Mouse (Mus musculus) intestine, embryonic 16.5 days (tissue): ENCODE measurements around the gene Lgr5. TPM values are rescaled to one million over a fixed set of nuclear protein-coding genes. Genes with fewer than 3 reads are reported as not detected.

Experiments
- ATAC-seq: fragments of 200-750 bp; cut with Nextera tagmentation; 2 replicates; pipeline ENCODE4 v1.8.0; 2017; ENCODE audit warnings: moderate TSS enrichment, moderate library complexity
- H3K27ac ChIP-seq: fragments of 300-500 bp; sonication (generic); 2 replicates; pipeline ENCODE4 v1.5.1; 2014; ENCODE audit warnings: mild to moderate bottlenecking, low read length
- H3K27me3 ChIP-seq: fragments of 300-500 bp; sonication (generic); replicated peaks from 2 replicates; pipeline ENCODE4 v1.6.1; 2014; ENCODE audit warnings: low read length, control low read depth, mixed read lengths; ENCODE audit not compliant: control insufficient read depth, insufficient read depth
- H3K36me3 ChIP-seq: fragments of 300-500 bp; sonication (generic); 2 replicates; pipeline ENCODE4 v1.6.1; 2014; ENCODE audit warnings: low read length, control low read depth; ENCODE audit not compliant: control insufficient read depth, insufficient read depth
- H3K4me1 ChIP-seq: fragments of 300-500 bp; sonication (generic); 2 replicates; pipeline ENCODE4 v1.6.1; 2014; ENCODE audit warnings: low read length, control low read depth, mixed read lengths; ENCODE audit not compliant: control insufficient read depth, insufficient read depth
- H3K4me2 ChIP-seq: fragments of 300-500 bp; sonication (generic); 2 replicates; pipeline ENCODE4 v1.6.1; 2014; ENCODE audit warnings: low read depth, low read length, control low read depth
- H3K4me3 ChIP-seq: fragments of 300-500 bp; sonication (generic); 2 replicates; pipeline ENCODE4 v1.5.1; 2014; ENCODE audit warnings: mild to moderate bottlenecking, low read length
- H3K9ac ChIP-seq: fragments of 300-500 bp; sonication (generic); 2 replicates; pipeline ENCODE4 v1.6.1; 2014; ENCODE audit warnings: low read depth, low read length
- H3K9me3 ChIP-seq: fragments of 300-500 bp; sonication (generic); 2 replicates; pipeline ENCODE4 v1.6.1; 2016; ENCODE audit warnings: low read length, control low read depth; ENCODE audit not compliant: control insufficient read depth
- WGBS: fragments of 180-500 bp; shearing (Covaris S2); extraction: QIAGEN DNeasy Blood & Tissue Kit; methylation state at CpG from one replicate; pipeline ENCODE4 v1.1.7; 2014; 5-methylcytosine and 5-hydroxymethylcytosine counted together
- polyA plus RNA-seq: library from polyadenylated mRNA; unstranded; fragments of >200 nt; fragmentation: Nextera tagmentation; extraction: Ambion mirVana; gene quantifications from 2 replicates; pipeline ENCODE4 v1.2.1, GENCODE M21; 2015

Lgr5 gene
- polyA plus RNA-seq, 1 experiment from 2014 or later = 5.0 TPM

DNA sequence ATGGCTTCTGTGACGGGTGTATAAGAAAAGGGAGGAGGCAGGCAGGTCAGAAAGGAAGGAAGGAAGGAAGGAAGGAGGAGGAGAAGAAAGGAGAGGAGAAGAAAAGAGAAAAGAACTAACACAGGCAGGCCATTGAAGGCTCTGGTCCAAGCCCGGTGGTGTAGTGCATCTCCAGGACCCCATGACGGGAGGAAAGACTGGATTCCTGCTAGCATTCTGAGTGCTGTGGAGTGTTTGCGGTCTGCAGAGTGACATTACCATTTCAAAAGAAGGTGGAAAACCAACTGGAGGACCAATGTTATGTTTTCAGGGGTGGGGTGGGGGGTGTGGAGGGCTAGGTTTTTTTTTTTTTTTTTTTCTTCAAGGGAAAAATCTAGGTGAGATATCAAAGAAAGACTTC, 165.6 kb downstream of the Lgr5 start:
- WGBS = 86% methylated on average over 4 of the region's 4 CpGs
- Histone ChIP-seq H3K4me2 (no peak overlapping the region), H3K36me3 (peaks cover 19% of the 10 kb centered on the region), H3K9me3 (no peaks in the 10 kb centered on the region), H3K4me1 (no peaks in the 10 kb centered on the region), H3K27ac (no peak overlapping the region), H3K9ac (no peak overlapping the region), H3K27me3 (no peaks in the 10 kb centered on the region), H3K4me3 (no peak overlapping the region)
- ATAC-seq = no peak

DNA sequence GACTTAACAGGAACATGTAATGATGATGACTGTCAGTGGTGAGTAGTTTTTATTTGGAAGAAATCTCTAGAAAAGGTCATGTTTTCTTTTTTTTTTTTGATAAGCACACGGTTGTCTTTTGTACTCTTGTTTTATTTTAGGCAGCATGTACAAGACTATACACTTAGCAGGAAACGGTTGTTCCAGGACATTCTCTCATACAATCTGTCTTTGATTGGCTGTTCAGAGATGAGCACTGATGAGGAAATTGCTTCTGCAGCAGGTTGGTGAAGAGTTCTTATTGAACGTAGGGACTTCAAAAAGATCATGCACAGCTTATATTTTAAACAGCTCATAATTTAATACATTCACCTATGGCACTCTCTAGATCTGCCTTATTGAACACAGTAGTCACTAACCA, 173.5 kb downstream of the Lgr5 start:
- Histone ChIP-seq H3K4me3 (no peak overlapping the region), H3K4me2 (no peak overlapping the region), H3K9me3 (no peaks in the 10 kb centered on the region), H3K27me3 (no peaks in the 10 kb centered on the region), H3K9ac (no peak overlapping the region), H3K36me3 (peaks cover 13% of the 10 kb centered on the region), H3K4me1 (no peaks in the 10 kb centered on the region), H3K27ac (no peak overlapping the region)
- no peak for ATAC-seq
- WGBS = 86% methylated on average over 3 of the region's 3 CpGs

DNA sequence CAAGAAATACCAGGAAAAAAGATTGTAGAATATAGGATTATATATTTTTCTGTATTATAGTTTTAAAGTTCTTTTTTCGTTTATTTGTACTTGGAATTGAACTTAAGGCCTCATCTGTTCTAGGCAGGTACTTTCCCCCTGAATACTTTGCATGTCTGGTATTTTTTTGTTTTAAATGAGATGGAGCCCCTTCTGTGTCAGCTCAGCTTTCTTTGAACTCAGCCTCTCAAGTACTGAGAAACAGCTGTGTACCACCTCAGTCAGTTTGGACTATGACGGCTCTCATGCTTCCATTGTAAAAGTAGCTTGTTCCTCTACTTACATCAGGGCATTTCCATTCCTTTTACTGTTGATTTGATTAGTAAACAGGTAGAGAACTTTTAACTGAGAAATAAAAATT, 174.1 kb downstream of the Lgr5 start:
- Histone ChIP-seq H3K36me3 (peaks cover 13% of the 10 kb centered on the region), H3K27ac (no peak overlapping the region), H3K27me3 (no peaks in the 10 kb centered on the region), H3K4me1 (no peaks in the 10 kb centered on the region), H3K4me3 (no peak overlapping the region), H3K9ac (no peak overlapping the region), H3K4me2 (no peak overlapping the region), H3K9me3 (no peaks in the 10 kb centered on the region)
- 94% methylated on average over 2 of the region's 2 CpGs for WGBS
- no peak for ATAC-seq

GRCm38 (mm10) chr10:115406393-115406792, 181.2 kb downstream of the Lgr5 start:
- Histone ChIP-seq H3K36me3 (0 out of 2 replicates have a peak, but pooled peaks cover 11% of the 10 kb centered on the region), H3K9me3 (no peaks in the 10 kb centered on the region), H3K27me3 (no peaks in the 10 kb centered on the region), H3K4me3 (no peak overlapping the region), H3K9ac (no peak overlapping the region), H3K4me1 (no peaks in the 10 kb centered on the region), H3K27ac (no peak overlapping the region), H3K4me2 (no peak overlapping the region)
- no peak for ATAC-seq
- WGBS = 66% methylated on average over 6 of the region's 6 CpGs

Other genes starting within 250 kb of the Lgr5 start
- gene Tmem19, start 225.3 kb downstream of the Lgr5 start, polyA plus RNA-seq = 35.2 and 43.4 TPM in 2 replicates
- gene Thap2, start 203.3 kb downstream of the Lgr5 start, polyA plus RNA-seq = 18.6 and 22.6 TPM in 2 replicates
- 11.5 and 15.0 TPM in 2 replicates for gene Zfc3h1, start 202.8 kb downstream of the Lgr5 start, polyA plus RNA-seq
- gene A930009A15Rik, start 17.8 kb downstream of the Lgr5 start, polyA plus RNA-seq = not detected in 2 replicates
- gene Tspan8, start 229.1 kb upstream of the Lgr5 start, polyA plus RNA-seq = 229 and 235 TPM in 2 replicates